Mouse (Mus musculus): ENCODE data around the gene Zfp978.
"Not testable (repeated sequence)": the region's sequence is repeated elsewhere in the genome, so short reads cannot be mapped to it uniquely, and the experiment has no call there.

Zfp978 gene

DNA sequence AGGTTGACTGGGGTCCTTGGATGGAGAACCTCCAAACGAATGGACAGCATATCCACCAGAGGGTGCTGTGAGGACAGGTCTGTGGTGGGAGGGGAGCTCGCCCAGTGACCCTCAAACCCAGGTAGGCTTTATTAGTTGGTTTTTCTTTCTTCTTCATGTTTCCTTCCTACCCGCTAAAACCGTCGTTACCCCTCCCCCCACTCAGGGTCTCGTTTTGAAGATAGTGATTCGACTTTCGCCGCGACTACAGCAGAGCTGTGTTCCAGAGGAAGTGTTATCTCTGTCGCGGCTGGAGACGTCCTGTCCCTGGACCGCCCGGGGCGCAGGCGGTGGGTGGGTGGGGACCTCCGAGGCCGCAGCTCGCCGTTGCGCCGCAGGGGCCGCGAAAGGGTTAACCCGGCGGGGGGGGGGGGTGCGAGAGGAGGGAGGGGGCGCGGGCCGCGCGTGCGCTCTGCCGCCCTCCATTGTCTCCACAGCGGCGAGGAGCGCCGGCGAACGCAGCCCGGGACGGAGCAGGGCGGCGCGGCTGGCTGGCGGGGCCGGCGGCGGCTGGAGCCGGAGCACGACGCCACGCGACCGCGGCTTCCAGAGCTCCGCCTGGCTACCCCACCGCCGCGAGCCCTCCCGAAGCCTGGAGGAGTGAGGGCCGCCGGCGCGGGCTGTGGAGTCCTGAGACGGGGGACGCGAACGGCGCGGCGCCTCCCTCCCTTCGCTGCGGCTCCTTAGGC, 45.8 kb downstream of the Zfp978 start:
- no peak for DNase-seq (ENCODE audit: low read depth, low spot score)

DNA sequence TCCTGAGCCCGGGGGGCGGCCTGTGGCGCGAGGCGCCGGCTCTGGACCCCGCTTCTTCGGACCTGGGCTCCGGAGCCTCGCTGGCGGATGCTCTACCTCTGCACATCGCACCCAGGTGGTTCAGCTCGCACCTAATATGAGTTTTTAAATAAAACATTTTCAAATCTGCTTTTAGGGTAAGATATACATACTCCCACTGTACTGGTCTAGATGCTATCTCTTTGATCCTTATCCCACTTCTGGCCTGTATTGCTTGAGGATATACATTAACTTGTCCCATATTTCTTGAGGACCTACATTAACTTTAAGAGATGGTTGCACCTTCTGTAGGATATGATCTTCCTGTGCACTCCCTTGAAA, 46.3 kb downstream of the Zfp978 start:
- DNase-seq (ENCODE audit: low read depth, low spot score), result no peak

DNA sequence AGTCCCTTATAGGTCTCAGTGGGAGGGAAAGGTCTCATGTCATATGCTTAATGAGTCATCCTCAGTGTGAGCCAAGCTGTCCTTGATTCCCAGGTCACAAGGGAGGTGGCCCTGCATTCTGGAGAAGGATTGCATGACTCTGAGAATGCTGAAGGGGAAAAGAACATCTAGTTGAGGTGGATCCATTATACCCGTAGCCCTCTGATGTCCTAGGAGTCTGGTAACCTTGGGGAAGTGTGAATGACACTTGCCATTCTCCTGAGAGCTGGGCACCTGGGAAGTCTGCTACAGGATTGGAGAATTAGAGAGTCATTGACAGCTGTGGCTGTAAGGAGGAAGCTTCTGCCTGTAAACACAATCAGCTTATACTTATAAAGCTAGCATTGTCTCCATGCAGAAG, 55.3 kb downstream of the Zfp978 start:
- DNase-seq (ENCODE audit: low read depth, low spot score), result not testable (repeated sequence)

GRCm38 (mm10) chr4:147417157-147417778, 56.2 kb downstream of the Zfp978 start:
- DNase-seq (ENCODE audit: low read depth, low spot score), result no peak

- no peak for DNase-seq (ENCODE audit: low read depth, low spot score)
These were observed 56.8 kb downstream of the Zfp978 start for GRCm38 (mm10) chr4:147417921-147418320.

GRCm38 (mm10) chr4:147418333-147418732, 57.2 kb downstream of the Zfp978 start:
- DNase-seq (ENCODE audit: low read depth, low spot score), result not testable (repeated sequence)

DNA sequence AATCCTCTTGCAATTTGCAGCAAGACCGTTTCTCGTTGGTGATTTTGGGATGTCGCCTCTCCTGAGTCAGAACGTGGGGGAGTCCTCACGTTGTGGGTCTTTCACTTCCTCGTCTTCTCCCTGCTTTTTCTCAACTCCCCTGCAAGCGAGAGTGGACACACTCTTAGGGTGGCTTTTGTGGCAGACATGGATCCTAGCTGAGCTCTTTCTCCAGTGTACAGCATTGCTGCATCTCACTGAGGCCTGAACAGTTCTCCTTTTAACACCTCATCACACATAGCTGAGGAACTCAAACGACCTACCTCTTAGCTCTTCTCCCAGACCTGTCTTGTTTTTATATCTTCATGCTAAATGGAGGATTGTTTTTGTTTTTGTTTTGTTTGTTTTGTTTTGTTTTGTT, 58.1 kb downstream of the Zfp978 start:
- not testable (repeated sequence) for DNase-seq (ENCODE audit: low read depth, low spot score)

GRCm38 (mm10) chr4:147419756-147420590, 58.9 kb downstream of the Zfp978 start:
- not testable (repeated sequence) for DNase-seq (ENCODE audit: low read depth, low spot score)

DNA sequence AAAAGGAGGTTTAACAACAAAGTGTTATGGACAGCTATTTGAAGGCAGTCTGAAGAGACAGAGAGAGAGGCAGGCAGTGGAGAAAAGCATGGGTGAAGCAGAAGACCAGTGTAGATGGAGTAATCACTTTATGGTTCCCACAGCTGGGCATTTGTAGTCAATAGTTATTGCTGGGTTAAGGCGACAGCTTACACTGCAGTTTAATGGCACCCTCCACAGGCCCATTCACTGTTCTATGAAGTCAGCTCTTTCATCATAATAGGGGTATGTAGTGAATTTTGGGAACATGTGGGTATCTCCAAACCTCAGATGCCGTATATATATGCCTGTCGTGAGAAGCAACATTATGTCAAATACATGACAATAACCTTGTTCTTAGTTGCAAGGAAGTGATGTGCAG, 59.7 kb downstream of the Zfp978 start:
- no peak for DNase-seq (ENCODE audit: low read depth, low spot score)

GRCm38 (mm10) chr4:147421316-147421715, 60.2 kb downstream of the Zfp978 start:
- not testable (repeated sequence) for DNase-seq (ENCODE audit: low read depth, low spot score)

- DNase-seq (ENCODE audit: low read depth, low spot score), result no peak
These were observed 62.0 kb downstream of the Zfp978 start for GRCm38 (mm10) chr4:147423140-147423539.

GRCm38 (mm10) chr4:147423641-147424298, 62.7 kb downstream of the Zfp978 start:
- no peak for DNase-seq (ENCODE audit: low read depth, low spot score)

DNA sequence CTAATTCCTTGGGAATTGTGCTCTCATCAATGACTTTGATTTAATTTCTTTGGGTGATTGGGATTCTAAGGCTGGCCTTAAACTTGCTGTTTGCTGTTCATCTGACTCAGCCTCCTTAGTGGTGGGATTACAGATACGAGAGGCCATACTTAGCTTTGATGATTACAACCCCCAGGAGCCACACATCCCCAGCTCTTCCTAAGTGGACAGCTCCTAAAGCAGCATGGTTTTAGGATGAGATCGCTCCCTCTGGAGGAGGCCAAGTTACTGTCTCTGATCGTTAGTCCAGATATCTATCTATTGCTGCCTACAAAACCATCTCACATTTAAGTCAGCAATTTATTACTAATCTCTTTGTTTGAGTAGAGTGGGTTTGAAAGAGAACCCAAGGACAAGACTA, 63.3 kb downstream of the Zfp978 start:
- not testable (repeated sequence) for DNase-seq (ENCODE audit: low read depth, low spot score)

GRCm38 (mm10) chr4:147425615-147426347, 64.7 kb downstream of the Zfp978 start:
- DNase-seq (ENCODE audit: low read depth, low spot score), result not testable (repeated sequence)

GRCm38 (mm10) chr4:147430651-147431050, 69.5 kb downstream of the Zfp978 start:
- no peak for DNase-seq (ENCODE audit: low read depth, low spot score)

GRCm38 (mm10) chr4:147431696-147432442, 70.8 kb downstream of the Zfp978 start:
- DNase-seq (ENCODE audit: low read depth, low spot score), result not testable (repeated sequence)

DNA sequence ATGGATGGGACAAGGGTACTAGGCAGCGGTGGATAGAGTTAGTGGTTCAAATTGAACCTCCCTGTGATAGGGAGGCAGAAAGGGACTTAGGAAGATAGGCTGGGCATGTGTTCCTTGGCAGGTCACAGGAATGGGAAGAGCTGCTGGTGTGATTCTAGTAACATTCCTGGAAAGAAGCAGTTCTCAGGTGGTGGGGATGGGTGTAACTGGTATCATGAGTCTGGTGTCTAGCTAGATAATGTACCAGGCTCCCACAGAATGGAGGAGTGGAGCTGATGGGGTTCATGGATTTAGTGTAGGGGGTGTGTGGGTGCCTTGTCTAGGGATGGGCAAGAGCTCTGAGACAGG, 71.3 kb downstream of the Zfp978 start:
- no peak for DNase-seq (ENCODE audit: low read depth, low spot score)

DNA sequence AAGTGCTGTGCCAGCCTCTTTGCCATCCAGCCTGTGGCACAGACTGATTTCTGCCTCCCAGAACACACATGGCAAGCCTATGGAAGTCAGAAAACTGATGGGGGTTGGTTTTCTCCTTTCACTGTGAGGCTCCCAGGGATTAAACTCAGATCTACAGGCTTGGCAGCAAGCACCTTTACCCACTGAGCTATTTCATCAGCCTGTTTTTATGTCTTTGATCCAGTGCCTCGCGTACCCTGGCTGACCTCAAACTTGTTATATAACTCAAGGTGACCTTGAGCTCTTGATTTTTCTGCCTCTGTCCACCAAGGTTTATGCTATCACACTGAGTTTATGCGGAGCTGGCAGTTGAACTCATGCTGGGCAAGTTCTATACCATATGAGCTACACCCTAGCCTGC, 71.9 kb downstream of the Zfp978 start:
- no peak for DNase-seq (ENCODE audit: low read depth, low spot score)

GRCm38 (mm10) chr4:147433874-147434273, 72.8 kb downstream of the Zfp978 start:
- no peak for DNase-seq (ENCODE audit: low read depth, low spot score)
